Mouse (Mus musculus): ENCODE measurements at regions not wholly inside any gene's neighbourhood (a gene's known extent, or its start where the extent isn't known, plus 50 kb on each side); places are given as distances from the start of the nearest gene placed in this dataset.

DNA sequence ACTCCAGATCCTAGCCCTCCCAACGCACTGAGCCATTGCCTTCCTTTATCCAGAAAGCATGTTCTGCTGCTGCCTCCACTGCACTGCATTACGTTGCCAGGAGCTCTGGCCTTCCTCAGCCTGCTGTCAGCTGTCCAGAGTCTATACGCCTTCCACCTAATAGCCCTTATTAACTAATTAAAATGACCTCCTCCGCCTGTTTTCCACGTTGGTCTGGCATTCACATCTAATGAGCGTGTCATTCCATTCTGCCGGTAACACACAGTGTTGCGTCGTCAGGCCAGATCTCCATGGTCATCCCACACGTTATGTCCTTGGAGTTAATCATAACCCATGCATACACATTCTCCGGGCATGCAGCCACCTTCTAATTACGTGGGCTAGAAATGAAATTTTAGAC, 56.7 kb upstream of the Med4 start:
- no peak for ATAC-seq

DNA sequence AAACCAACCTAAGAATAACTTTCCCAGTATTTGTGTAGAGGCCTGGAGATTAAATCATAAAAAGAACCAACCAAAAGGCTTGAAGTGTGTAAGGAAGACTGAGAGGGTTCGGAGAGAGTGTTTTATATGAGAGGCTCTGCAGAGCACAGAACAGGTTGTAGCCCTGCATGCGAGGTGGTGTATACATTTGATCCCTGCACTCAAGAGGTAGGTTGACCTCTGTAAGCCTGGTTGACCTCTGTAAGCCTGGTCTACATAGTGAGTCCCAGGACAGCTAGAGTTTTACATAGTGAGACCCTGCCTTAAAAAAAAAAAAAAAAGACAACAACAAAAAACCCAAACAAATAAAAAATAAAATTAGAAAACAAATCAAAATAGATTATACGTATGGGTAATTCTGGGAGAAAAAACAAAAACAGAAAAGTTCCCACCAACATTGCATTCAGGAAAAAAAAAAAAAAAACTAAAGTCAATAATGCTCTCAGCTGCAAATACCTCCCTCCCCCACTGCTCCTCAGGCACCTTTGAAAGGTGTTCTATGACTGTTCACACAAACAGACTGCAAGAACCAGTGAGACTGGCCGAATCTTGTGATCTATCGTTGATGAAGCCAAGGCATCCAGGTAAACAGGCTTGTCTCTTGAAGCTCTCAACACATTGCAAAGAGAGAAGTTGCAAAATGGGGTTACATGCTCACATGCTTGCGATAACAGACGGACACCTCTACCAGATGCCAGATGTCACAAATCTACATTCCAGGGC, 57.3 kb upstream of the Med4 start:
- no peak for ATAC-seq

DNA sequence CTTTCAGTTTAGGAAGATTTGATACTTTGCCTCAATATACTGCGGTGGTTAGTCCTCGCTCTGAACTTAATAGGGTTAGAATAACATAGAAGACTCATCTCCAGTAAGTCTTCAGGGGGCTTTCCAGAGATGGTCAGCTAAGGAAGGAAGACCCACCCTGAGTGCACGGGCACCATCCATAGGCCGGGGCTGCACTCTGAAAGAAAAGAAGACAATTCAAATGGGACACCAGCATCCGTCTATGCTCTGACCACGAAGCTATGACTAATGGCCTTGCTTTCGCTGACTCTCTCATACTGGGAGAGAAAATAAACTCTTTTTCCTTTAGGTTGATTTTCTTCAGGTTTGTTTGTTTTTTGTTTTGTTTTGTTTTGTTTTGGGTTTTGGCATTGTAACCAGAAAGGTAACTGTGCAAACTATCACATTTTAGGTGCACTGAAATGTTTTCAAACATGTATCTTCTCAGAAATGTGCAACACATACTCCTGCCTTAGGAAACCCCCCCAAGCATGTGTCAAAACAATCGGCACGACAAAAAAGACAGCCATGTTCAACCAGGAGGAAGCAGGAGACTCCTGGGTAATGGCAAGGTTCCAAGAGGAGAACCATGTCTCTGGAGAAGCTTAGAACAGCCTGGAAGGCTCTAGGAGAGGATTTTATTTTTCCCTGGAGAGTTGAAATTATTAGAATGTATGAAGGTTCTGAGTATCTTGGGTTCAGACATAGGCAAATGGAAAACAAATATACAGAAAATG, 58.4 kb upstream of the Med4 start:
- ATAC-seq: peak; percentile 46

DNA sequence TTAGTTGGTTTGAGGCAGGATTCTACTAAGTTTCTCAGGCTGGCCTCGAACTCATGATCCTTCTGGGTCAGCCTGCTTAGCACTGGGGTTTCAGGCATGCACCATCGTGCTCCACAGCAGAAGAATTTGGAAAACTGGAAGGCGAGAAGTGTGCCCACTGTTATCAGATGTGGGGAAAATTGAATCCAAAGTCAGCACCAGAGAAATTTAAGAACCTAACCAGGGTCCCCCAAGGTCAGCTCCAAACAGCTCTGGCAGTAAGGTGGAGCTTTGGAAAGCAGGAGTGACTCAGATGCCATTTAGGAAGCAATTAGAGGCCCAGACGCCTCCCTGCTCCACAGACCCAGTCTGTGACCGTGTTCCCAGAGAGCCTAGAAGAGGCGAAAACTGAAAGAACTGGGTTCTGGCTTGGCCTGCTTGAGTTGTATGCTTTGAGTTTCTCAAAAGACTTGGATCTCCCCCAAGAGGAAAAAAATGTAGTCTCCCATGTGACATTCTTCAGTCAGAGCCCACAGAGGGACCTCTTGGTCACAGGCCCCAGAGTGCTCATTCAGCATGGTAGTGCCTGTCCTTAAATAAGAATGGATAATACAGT, 59.8 kb upstream of the Med4 start:
- no peak for ATAC-seq

DNA sequence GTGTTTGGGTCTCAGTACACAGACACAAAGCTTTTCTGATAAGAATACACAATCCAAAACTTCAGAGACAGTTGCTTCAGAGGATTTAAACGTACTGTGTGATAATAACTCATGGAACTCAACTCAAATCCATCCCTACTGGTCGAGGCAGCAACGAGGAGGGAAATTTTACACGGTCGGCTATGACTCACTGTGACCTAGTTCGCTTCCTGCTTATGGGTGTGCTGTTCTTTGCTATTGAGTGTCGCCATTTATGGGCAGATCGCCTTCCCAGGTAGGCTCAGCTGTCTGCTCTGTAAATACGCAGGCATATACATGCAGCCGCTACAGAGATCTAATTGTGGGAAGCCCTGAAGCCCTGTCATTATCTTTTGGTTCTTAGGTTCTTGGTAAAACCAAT, 60.7 kb upstream of the Med4 start:
- ATAC-seq: peak; percentile 75

- no peak for ATAC-seq
Measured at GRCm38 (mm10) chr14:73445508-73446256, 60.6 kb upstream of the Itm2b start.

DNA sequence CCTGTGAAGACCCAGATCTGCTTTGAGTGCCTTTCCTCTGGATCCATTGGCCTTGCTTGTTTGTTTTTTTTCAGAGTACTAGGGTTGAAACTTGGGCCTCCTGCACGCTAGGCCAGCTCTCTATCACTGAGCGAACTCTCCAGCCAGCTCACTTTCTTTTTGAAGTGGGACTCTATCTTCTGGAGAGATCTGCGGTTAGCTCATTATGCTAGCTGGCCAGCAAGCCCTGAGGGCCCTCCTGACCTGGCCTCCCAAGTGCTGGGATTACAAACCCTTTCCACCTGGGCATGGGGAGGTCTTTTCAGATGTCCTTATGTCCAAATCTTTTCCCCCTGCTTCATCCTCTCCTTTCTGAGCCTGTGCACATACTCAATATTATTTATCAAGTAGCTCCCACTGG, 59.6 kb upstream of the Itm2b start:
- ATAC-seq: no peak

DNA sequence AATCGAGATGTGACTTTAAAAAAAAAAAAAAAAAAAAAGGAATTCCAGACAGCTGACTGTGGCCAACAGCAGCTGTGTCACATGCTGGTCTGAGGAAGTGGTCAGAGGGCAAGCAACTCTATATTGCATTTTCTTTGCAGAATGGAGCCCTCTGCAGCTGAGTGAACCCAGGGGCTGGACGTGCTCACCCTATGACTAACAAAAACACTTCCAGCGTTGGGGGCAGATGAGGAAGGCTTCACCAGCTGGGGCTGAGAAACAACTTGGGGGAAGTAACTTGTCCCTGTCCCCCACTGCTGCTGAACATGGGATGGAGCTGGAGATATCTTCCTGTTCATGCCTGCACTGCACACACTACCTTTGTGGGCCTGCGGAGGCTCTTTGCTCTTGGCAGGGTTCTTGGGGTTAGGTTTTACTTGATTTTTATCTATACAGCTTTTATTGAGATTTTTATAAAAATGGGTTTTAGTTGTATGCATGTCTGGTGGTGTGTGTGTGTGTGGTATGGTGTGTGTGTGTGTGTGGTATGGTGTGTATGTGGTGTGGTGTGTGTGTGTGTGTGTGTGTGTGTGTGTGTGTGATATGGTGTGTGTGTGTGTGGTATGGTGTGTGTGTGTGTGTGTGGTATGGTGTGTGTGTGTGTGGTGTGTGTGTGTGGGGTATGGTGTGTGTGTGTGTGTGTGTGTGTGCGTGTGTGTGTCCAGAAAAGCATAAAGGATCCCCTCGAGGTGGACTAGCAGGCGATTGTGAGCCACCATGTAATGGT, 57.0 kb upstream of the Itm2b start:
- ATAC-seq: peak; percentile 40

- peak; percentile 73 for ATAC-seq
Measured at GRCm38 (mm10) chr14:73441206-73441950, 56.3 kb upstream of the Itm2b start.

- no peak for ATAC-seq
Measured at GRCm38 (mm10) chr14:73439802-73440309, 54.8 kb upstream of the Itm2b start.

DNA sequence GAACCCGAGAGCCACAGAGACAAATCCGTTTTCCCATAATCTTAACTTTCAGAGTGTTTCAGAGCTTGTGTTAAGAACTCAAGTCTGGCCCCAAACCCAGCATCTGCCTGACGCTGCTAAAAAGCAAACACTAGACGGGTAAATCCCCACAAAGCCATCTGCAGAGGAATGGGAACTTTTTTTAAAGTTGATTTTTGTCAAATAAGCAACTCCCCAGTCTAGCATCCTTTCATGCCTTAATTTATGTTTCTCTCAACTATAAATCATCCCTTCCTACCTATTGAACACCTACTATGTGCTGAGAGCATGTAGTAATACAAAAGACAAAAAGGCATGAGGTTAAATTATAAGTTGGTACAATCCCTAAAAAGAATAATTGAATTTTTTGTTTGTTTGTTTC, 50.8 kb upstream of the Itm2b start:
- peak; percentile 42 for ATAC-seq

All from inflammation-experienced regulatory T-cells, adult 6 months (primary cell).